Mouse (Mus musculus): ENCODE measurements around the gene Patj.

GRCm38 (mm10) chr4:98382716-98383424, 12.7 kb upstream of the Patj start, which contains the start of gene Tm2d1:
- TF ChIP-seq POLR2AphosphoS5 (IDR thresholded peaks at IDR 0.05; ENCODE audit: borderline replicate concordance, low read depth, low read length) = no peak
- TF ChIP-seq ELF1 (IDR thresholded peaks at IDR 0.05; ENCODE audit: low read depth, low read length) = peak; percentile 93
- no peak; the same call in 1 of the 2 replicates for TF ChIP-seq KAT2A (conservative IDR thresholded peaks at IDR 0.05; ENCODE audit: low read depth, low read length)
- TF ChIP-seq ZNF384 (IDR thresholded peaks at IDR 0.05; ENCODE audit: low read depth, low read length) = no peak
- peak; percentile 41; the same call in 1 of the 2 replicates for TF ChIP-seq TCF12 (IDR thresholded peaks at IDR 0.05; ENCODE audit: low read depth, low read length)
- 0 out of 2 replicates have a peak, but pooled peaks have one; percentile 21 for TF ChIP-seq MYC (IDR thresholded peaks at IDR 0.05; ENCODE audit: low read depth, low read length)
- no peak for TF ChIP-seq USF1 (IDR thresholded peaks at IDR 0.05; ENCODE audit: low read depth, low read length)
- TF ChIP-seq MXI1 (IDR thresholded peaks at IDR 0.05; ENCODE audit: low read depth, low read length) = peak; percentile 32; the same call in 1 of the 2 replicates
- peak; percentile 84 for TF ChIP-seq TBP (IDR thresholded peaks at IDR 0.05; ENCODE audit: low read depth, low read length)
